Mouse (Mus musculus) lung, postnatal 25 days (tissue): ENCODE data around the gene Nfkbie.

Source experiments
- DNase-seq: peaks from one replicate; pipeline ENCODE4 v3.0.0; 2022; ENCODE audit warnings: low spot score

Nfkbie gene

GRCm38 (mm10) chr17:45555452-45556106 is at the start of gene Nfkbie:
Gene Nfkbie (plus strand): TSS chr17:45555703.
- peak; percentile 96 for DNase-seq

- DNase-seq = no peak
Measured at GRCm38 (mm10) chr17:45505941-45506465, 49.5 kb upstream of the Nfkbie start.

DNA sequence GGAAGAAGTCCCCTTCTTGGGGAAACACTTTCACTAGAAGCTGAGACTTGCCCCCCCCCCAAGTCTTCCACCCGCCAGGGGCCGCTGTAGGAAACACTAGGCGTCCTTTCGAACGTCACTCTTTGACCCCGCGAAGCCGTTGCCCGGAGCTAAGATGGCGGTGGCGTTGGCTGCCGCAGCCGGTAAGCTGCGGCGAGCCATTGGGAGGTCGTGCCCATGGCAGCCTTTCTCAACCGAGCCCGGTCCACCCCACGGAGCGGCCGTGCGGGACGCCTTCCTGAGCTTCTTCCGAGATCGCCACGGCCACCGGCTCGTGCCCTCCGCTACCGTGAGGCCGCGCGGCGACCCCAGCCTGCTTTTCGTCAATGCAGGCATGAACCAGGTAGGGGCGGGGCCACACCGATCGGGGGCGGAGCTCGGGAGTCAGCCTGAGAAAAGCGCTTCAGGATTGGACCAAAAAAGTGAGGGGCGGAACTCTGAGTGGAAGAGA is 48.8 kb upstream of the Nfkbie start, which contains the start of gene Aars2:
Gene Aars2, plus strand, starts transcription at position 142 of the 490 bp plus-strand sequence.
- DNase-seq = peak; percentile 94

DNA sequence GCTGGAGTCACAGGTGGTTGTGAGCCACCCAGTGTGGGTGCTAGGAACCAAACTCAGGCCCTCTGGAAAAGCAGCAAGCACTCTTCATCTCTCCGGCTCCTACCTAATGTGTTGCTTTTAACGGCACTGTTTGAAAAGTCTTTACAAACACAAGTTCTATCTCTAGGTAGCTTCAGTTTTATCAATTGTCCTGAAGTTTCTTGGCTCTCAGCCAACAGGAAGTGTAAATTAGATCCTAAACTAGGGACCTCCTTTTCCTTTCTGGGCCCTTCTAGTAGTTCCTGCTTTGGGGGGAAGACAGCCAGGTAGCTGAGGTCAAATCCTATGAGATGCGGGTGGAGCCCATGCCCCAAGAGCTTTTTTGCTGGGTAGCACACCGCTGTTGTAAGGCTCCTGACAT is 44.6 kb upstream of the Nfkbie start:
- no peak for DNase-seq

DNA sequence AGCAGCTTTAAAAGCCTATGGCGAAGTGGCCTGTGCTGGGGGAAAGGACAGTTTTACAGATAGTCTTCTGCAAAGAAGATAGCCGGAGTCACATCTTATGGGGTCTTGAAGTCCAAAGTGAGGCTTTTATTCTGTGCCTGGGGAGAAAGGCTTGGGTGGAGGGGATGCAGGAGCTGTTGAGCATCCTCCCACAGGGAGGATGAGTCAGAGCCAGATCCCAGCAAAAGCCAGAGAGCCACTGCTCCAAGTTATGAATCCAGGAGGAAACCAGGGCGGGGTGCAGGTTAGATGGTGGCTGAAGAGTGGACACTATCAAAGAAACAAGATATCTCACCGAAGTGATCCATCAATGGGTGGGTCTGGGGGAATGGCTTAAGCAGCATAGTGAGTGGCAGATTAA is 43.7 kb upstream of the Nfkbie start:
- no peak for DNase-seq

DNA sequence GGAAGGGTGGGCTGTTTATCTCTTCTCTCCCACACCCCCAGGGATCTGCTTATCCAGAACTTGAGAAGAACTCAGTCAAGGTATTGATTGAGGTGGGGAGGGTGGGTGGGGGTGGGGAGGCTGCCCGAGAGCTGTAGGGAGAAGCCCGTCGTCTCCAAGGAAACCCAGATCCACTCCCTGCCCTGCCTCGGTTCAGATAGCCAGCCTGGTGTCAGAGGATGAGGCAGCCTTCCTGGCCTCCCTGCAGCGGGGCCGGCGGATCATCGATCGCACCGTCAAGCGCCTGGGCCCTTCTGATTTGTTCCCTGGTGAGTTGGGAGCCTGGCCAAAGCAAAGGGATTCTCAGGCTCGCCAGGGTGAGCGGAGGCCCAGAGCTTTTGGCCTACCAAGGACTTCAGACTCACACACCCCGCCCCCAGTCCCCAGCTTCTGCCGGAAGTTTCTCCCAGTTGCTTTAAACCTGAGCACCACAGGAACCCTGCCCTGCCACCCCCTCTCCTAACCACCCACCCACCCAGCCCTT is 40.2 kb upstream of the Nfkbie start:
- no peak for DNase-seq

DNA sequence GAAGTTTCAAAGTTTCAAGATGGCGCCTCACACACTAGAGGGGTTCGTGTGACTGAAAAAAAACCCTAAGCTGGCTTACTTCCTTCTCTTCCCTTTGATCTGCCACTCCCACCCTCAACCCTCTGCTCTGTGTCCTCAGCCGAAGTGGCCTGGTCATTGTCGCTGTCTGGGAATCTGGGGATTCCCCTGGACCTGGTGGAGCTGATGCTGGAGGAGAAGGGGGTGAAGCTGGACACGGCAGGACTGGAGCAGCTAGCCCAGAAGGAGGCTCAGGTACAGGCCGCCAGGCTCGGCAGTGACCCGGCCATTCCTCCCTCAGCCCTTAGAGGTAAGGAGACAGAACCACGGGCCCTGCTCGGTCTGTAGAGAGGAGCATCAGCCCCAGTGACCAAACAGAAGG is 39.7 kb upstream of the Nfkbie start:
- DNase-seq = no peak

- DNase-seq = peak; percentile 69
Measured at GRCm38 (mm10) chr17:45516488-45516887, 39.0 kb upstream of the Nfkbie start.

- no peak for DNase-seq
Measured at GRCm38 (mm10) chr17:45517135-45517534, 38.4 kb upstream of the Nfkbie start.

DNA sequence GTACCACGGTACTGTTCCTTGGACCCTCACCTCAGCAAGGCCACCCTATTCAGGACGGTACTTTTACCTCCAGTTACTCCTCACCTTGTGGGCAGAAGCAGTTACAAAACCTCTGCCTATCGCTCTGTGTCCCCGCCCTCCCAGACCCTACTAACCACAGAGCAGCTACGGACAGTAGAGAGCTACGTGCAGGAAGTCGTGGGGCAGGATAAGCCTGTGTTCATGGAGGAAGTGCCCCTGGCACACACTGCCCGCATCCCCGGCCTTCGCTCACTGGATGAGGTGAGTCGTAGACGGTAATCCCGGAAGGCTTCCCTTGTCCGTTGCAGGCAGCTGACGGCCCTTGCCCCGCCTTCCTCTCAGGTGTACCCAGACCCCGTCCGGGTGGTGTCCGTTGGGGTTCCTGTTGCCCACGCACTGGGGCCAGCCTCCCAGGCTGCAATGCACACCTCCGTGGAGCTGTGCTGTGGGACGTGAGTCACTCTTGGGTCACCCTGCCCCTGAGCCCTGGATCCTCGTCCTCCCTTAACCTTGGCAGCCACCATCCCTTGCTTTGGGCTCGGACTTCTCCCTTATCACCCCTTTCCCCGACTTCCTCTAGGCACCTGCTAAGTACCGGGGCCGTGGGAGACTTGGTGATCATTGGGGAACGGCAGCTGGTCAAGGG is 37.8 kb upstream of the Nfkbie start:
- DNase-seq = no peak

DNA sequence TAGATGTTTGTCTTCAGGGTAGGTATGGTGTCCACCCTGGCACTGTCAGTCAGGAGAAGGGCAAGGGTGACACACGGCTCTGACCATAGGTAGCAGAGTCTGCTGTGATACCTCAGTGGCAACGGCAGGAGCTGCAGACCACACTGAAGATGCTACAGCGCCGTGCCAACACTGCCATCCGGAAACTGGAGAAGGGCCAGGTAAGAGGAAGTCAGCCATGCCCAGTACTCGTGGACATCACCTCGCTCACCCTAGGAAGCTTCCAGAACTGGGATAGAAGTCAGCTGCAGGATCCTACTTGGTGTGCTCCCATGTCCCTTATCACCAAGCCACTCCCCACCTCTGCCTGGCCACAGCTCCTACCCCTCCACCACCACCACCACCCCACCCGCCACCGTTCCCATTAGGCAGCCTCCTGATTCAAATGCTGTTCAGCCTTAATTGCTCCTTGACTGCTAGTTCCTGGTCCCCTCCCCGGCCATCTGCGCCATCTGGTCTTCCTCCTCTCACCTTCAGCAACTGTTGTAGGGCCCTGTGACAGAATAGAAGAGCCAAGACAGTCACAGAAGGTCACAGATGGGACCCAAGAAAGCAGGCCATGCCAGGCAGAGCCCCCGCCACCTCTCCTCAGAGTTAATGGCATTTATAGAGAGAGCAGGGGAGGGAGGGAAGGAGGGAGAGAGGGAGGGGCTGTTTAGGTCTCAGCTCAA is 36.6 kb upstream of the Nfkbie start:
- no peak for DNase-seq

GRCm38 (mm10) chr17:45520136-45520535 is 35.4 kb upstream of the Nfkbie start:
- no peak for DNase-seq

DNA sequence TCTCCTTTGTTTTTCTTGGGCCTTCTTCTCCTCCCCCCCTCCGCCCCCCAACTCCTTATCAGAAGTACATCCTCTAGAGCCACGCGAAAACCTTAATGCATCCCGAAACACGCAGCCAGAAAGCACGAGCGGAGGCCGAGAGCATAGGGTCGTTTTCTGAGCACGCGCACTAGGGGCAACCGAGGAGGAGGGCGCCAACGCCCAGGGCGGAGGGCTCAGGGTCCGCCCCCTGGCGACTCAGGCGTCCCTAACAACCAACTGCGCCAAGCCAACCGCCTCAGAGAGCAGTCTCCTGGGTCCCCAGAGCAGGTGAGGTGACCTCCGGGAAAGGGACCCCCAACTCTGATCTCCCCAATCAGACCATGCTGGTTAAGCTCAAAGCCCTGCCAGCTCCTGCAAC is 32.2 kb upstream of the Nfkbie start, which contains the start of gene Tcte1:
Gene Tcte1, plus strand, starts transcription at position 172 of the 400 bp plus-strand sequence.
- no peak for DNase-seq

- no peak for DNase-seq
Measured at GRCm38 (mm10) chr17:45524961-45525360, 30.5 kb upstream of the Nfkbie start.

DNA sequence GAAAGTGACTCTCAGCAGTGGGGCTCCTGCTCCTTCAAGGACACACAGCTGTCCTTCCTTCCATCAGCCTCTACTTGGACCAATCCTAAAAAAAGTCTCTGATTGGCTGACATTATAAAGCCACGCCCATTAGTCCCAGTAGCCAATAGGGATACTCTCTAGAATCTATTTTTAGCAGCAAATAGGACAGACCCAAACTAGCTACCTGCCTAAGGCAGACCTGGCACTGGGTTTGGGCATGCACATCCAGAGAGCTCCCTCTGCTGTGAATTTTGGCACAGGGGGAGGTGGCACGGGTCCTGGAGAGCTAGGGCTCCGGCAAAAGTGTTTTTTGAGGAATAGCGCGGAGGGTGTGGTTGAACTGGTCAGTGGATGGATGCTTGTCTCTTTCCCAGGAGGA is 28.9 kb upstream of the Nfkbie start:
- no peak for DNase-seq

- DNase-seq = no peak
Measured at GRCm38 (mm10) chr17:45530346-45530782, 25.1 kb upstream of the Nfkbie start.

DNA sequence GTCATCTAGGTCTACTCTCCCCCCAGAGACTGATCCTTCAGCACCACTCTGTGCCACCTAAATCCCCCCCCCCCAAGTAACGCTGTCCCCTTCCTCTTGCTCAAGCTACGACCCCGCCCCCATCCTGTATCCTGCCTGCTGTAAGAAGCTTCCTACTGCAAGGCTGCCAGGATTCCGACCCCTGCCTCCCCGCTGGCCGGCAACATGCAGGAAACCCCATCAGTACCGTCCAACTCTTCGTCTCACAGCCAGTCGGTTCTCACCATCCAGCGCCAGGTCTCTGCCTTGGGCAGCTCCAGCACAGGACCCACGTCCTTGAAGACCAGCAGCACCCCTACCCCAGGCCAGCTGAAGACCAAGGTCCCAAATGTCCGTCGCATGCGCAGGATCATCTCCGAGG is 22.6 kb upstream of the Nfkbie start:
- no peak for DNase-seq

GRCm38 (mm10) chr17:45536264-45536663 is 19.2 kb upstream of the Nfkbie start:
- no peak for DNase-seq

- DNase-seq = no peak
Measured at GRCm38 (mm10) chr17:45538394-45538793, 17.1 kb upstream of the Nfkbie start.

- no peak for DNase-seq
Measured at GRCm38 (mm10) chr17:45539664-45540063, 15.8 kb upstream of the Nfkbie start.

GRCm38 (mm10) chr17:45542129-45542528 is 13.4 kb upstream of the Nfkbie start:
- no peak for DNase-seq

- no peak for DNase-seq
Measured at GRCm38 (mm10) chr17:45542705-45543104, 12.8 kb upstream of the Nfkbie start.
